ENCODE assay signal across 26 mouse cellular contexts in the genomic region with DNA sequence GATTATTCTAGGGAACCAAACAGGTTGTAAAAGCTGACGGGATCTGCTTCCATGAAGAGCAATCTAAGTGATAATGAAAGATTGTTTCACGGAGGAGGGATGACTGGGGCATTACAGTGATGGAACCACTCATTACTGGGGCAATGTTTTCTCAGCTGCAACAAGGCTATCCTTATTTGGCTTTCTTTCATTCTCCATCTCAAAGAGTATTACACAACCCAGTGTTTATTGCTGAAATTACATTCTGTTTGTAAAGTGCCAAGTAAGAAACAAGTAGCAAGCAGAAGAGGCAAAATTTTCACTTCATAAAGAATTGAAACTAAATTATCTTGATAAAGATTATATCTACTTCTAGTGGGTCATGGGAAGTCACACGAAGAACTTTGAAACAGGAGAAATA.
"Had no signal": no experiment of that assay in that cellular context is flagged by ENCODE, and none has a peak within 500 bp of the region (broad histone marks: within the 10 kb centered on the region; RNA-seq: fewer than 3 reads in every experiment).

No protein-coding gene starts in this region.

- H3K27me3 ChIP-seq: heart, embryonic 12.5 days; hindbrain, embryonic 12.5 days; intestine, embryonic 15.5 days; limb, embryonic 12.5 days; liver, embryonic 13.5 days had no signal

- H3K4me1 ChIP-seq: hindbrain, embryonic 10.5 days; hindbrain, embryonic 12.5 days; intestine, embryonic 15.5 days; limb, embryonic 10.5 days; limb, embryonic 12.5 days; liver, embryonic 13.5 days had no signal

- DNase-seq: gastrocnemius, adult 2 months; gastrocnemius, postnatal 10 days; gastrocnemius, postnatal 36 days; heart, adult 11 months; heart, adult 2 months; heart, postnatal 10 days; heart, postnatal 4 days; kidney, adult 18-20 months; kidney, adult 8-10 months; kidney, postnatal 10 days; kidney, postnatal 25 days; kidney, postnatal 4 days; liver; liver, embryonic 13.5 days had no signal

- ATAC-seq: hindbrain, embryonic 16.5 days; inflammation-experienced regulatory T-cells, adult 6 months; intestine, embryonic 15.5 days; intestine, postnatal 0 days had no signal

- H3K4me3 ChIP-seq: gastrocnemius, adult 2 months; heart, adult 2 months; heart, embryonic 12.5 days; hindbrain, embryonic 10.5 days; hindbrain, embryonic 12.5 days; intestine, embryonic 15.5 days; layer of hippocampus, adult 2 months; left cerebral cortex, adult 2 months; limb, embryonic 10.5 days; limb, embryonic 12.5 days; liver, embryonic 13.5 days had no signal

- H3K36me3 ChIP-seq: heart, embryonic 12.5 days; hindbrain, embryonic 10.5 days; hindbrain, embryonic 12.5 days; intestine, embryonic 15.5 days; limb, embryonic 10.5 days; limb, embryonic 12.5 days; liver, embryonic 13.5 days had no signal

- H3K27ac ChIP-seq: gastrocnemius, adult 2 months; heart, adult 2 months; hindbrain, embryonic 10.5 days; hindbrain, embryonic 12.5 days; hindbrain, embryonic 14.5 days; intestine, embryonic 15.5 days; layer of hippocampus, adult 2 months; left cerebral cortex, adult 2 months; limb, embryonic 10.5 days; limb, embryonic 12.5 days; liver, embryonic 13.5 days had no signal

- H3K9me3 ChIP-seq: heart, embryonic 12.5 days; hindbrain, embryonic 10.5 days; hindbrain, embryonic 12.5 days; intestine, embryonic 15.5 days; limb, embryonic 10.5 days; limb, embryonic 12.5 days; liver, embryonic 13.5 days had no signal

- H3K9ac ChIP-seq: heart, embryonic 12.5 days; hindbrain, embryonic 12.5 days; hindbrain, embryonic 14.5 days; intestine, embryonic 15.5 days; limb, embryonic 12.5 days; liver, embryonic 13.5 days had no signal

- H3K4me2 ChIP-seq: heart, embryonic 12.5 days; hindbrain, embryonic 12.5 days; hindbrain, embryonic 14.5 days; intestine, embryonic 15.5 days; limb, embryonic 12.5 days; liver, embryonic 13.5 days had no signal
